Mouse (Mus musculus): ENCODE data around the gene Cdrt4.

GRCm38 (mm10) chr11:62990150-62990685 is 39.2 kb downstream of the Cdrt4 start:
- no peak for TF ChIP-seq CTCF (IDR thresholded peaks at IDR 0.05; ENCODE audit: control insufficient read depth, insufficient read depth, low read length)
- TF ChIP-seq POLR2A (IDR thresholded peaks at IDR 0.05; ENCODE audit: borderline replicate concordance, control insufficient read depth, low read depth, low read length) = no peak
